Mouse (Mus musculus): ENCODE results near the gene Defa28. TPM values are rescaled to one million over a fixed set of nuclear protein-coding genes. Genes with fewer than 3 reads are reported as not detected.

Gene Defa28
- polyA plus RNA-seq (2014; fragmentation: Illumina TruSeq; extraction: RNeasy Lipid Tissue Mini Kit (QIAGEN cat#74804); ENCODE audit: low read depth, low replicate concordance): not detected

GRCm38 (mm10) chr8:21582706-21583105 lies at the start of gene Defa28:
Gene Defa28 (plus strand): TSS chr8:21583006.

GRCm38 (mm10) chr8:21565086-21565485 lies 17.7 kb upstream of the Defa28 start, which contains the start of gene Defa37:
Gene Defa37 (plus strand): TSS chr8:21565386.

DNA sequence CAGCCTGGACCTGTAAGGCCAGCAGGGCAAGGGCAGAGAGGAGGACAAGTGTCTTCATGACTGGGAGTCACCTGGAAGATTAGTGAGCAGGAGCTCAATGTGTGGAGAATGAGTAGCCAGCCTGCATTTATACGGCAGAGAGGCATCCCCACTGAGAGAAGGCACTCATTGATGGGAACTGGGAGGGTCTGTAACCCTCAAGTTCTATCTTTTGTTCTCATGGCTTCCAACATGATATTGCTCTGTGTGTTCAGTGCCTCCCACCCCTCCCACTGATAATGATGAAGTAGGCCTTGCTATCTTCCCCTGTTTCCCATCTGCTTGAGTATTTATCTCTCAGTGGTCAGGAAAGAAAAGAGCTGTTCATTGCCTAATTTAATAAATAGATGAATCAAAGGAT lies 11.6 kb downstream of the Defa28 start, which contains the start of gene Gm7861:
Gm7861 (minus strand) TSS at position 101 of the 400 bp plus-strand sequence.

GRCm38 (mm10) chr8:21617883-21618282 lies 35.1 kb downstream of the Defa28 start, which contains the start of gene Defa26:
Gene Defa26 (plus strand): TSS chr8:21618183.

Other genes with a start within 250 kb of the Defa28 start
- gene Defa2, start 204.5 kb upstream of the Defa28 start, polyA plus RNA-seq (2014; fragmentation: Illumina TruSeq; extraction: RNeasy Lipid Tissue Mini Kit (QIAGEN cat#74804); ENCODE audit: low read depth, low replicate concordance): not detected
- gene Defa33, start 191.2 kb upstream of the Defa28 start, polyA plus RNA-seq (2014; fragmentation: Illumina TruSeq; extraction: RNeasy Lipid Tissue Mini Kit (QIAGEN cat#74804); ENCODE audit: low read depth, low replicate concordance): not detected
- gene Defa36, start 155.6 kb upstream of the Defa28 start, polyA plus RNA-seq (2014; fragmentation: Illumina TruSeq; extraction: RNeasy Lipid Tissue Mini Kit (QIAGEN cat#74804); ENCODE audit: low read depth, low replicate concordance): not detected
- 2.2 TPM for gene Gm7849, start 126.4 kb upstream of the Defa28 start, polyA plus RNA-seq (2014; fragmentation: Illumina TruSeq; extraction: RNeasy Lipid Tissue Mini Kit (QIAGEN cat#74804); ENCODE audit: low read depth, low replicate concordance)
- gene Defa20, start 73.7 kb upstream of the Defa28 start, polyA plus RNA-seq (2014; fragmentation: Illumina TruSeq; extraction: RNeasy Lipid Tissue Mini Kit (QIAGEN cat#74804); ENCODE audit: low read depth, low replicate concordance): not detected
- gene Defa32, start 54.0 kb upstream of the Defa28 start, polyA plus RNA-seq (2014; fragmentation: Illumina TruSeq; extraction: RNeasy Lipid Tissue Mini Kit (QIAGEN cat#74804); ENCODE audit: low read depth, low replicate concordance): not detected
- not detected for gene Defa37, start 17.6 kb upstream of the Defa28 start, polyA plus RNA-seq (2014; fragmentation: Illumina TruSeq; extraction: RNeasy Lipid Tissue Mini Kit (QIAGEN cat#74804); ENCODE audit: low read depth, low replicate concordance)
- gene Gm7861, start 11.5 kb downstream of the Defa28 start, polyA plus RNA-seq (2014; fragmentation: Illumina TruSeq; extraction: RNeasy Lipid Tissue Mini Kit (QIAGEN cat#74804); ENCODE audit: low read depth, low replicate concordance): not detected
- gene Defa26, start 35.2 kb downstream of the Defa28 start, polyA plus RNA-seq (2014; fragmentation: Illumina TruSeq; extraction: RNeasy Lipid Tissue Mini Kit (QIAGEN cat#74804); ENCODE audit: low read depth, low replicate concordance): not detected
- gene Defa17, start 72.8 kb downstream of the Defa28 start, polyA plus RNA-seq (2014; fragmentation: Illumina TruSeq; extraction: RNeasy Lipid Tissue Mini Kit (QIAGEN cat#74804); ENCODE audit: low read depth, low replicate concordance): not detected
- gene Defa34, start 82.8 kb downstream of the Defa28 start, polyA plus RNA-seq (2014; fragmentation: Illumina TruSeq; extraction: RNeasy Lipid Tissue Mini Kit (QIAGEN cat#74804); ENCODE audit: low read depth, low replicate concordance): not detected
- gene AY761184, start 120.6 kb downstream of the Defa28 start, polyA plus RNA-seq (2014; fragmentation: Illumina TruSeq; extraction: RNeasy Lipid Tissue Mini Kit (QIAGEN cat#74804); ENCODE audit: low read depth, low replicate concordance): not detected
- 2.3 TPM for gene Defa24, start 151.5 kb downstream of the Defa28 start, polyA plus RNA-seq (2014; fragmentation: Illumina TruSeq; extraction: RNeasy Lipid Tissue Mini Kit (QIAGEN cat#74804); ENCODE audit: low read depth, low replicate concordance)
- gene Defb50, start 240.5 kb downstream of the Defa28 start, polyA plus RNA-seq (2014; fragmentation: Illumina TruSeq; extraction: RNeasy Lipid Tissue Mini Kit (QIAGEN cat#74804); ENCODE audit: low read depth, low replicate concordance): not detected